Mouse (Mus musculus): Measurements from ENCODE around the gene Anks3.

- TF ChIP-seq EP300 (IDR thresholded peaks at IDR 0.05; ENCODE audit: low read depth) (no peak), CTCF (IDR thresholded peaks at IDR 0.05; ENCODE audit: low read depth) (no peak)
These were observed 57.4 kb downstream of the Anks3 start for GRCm38 (mm10) chr16:4906559-4906958.
